Mouse (Mus musculus): ENCODE measurements around the gene Ptpn12. TPM values are rescaled to one million over a fixed set of nuclear protein-coding genes. Genes with fewer than 3 reads are reported as not detected.
"Not testable (repeated sequence)": the region's sequence is repeated elsewhere in the genome, so short reads cannot be mapped to it uniquely, and the experiment has no call there.

The Ptpn12 gene
- polyA plus RNA-seq, 1 experiment from 2014 or later, result 29.1 TPM

DNA sequence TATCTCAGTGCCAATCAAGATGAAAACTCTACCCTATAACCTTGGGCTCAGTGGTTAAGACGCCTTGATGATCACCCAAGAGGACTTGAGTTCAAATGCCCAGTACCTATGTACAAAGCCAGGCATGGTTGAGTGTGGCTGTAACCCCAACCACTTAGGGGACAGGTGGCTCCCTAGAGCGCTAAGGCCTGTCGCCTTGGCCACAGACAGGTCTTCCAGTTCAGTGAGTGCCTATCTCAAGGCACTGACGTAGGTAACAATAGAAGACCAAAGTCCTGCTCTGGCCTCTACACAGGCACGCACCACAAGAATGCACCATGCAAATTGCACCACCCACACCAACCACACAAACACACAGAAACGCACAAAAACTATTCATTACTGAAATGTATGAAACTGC is 108.8 kb downstream of the Ptpn12 start:
- Histone ChIP-seq H3K27ac (no peak overlapping the region), H3K4me1 (replicated peaks) (peaks cover 20% of the 10 kb centered on the region), H3K4me3 (replicated peaks) (no peak overlapping the region), H3K9ac (replicated peaks) (no peak overlapping the region), H3K27me3 (no peaks in the 10 kb centered on the region), H3K9me3 (no peaks in the 10 kb centered on the region), H3K4me2 (replicated peaks) (no peak overlapping the region), H3K36me3 (no peaks in the 10 kb centered on the region)
- no peak for ATAC-seq
- 91% methylated on average over 6 of the region's 6 CpGs for WGBS

DNA sequence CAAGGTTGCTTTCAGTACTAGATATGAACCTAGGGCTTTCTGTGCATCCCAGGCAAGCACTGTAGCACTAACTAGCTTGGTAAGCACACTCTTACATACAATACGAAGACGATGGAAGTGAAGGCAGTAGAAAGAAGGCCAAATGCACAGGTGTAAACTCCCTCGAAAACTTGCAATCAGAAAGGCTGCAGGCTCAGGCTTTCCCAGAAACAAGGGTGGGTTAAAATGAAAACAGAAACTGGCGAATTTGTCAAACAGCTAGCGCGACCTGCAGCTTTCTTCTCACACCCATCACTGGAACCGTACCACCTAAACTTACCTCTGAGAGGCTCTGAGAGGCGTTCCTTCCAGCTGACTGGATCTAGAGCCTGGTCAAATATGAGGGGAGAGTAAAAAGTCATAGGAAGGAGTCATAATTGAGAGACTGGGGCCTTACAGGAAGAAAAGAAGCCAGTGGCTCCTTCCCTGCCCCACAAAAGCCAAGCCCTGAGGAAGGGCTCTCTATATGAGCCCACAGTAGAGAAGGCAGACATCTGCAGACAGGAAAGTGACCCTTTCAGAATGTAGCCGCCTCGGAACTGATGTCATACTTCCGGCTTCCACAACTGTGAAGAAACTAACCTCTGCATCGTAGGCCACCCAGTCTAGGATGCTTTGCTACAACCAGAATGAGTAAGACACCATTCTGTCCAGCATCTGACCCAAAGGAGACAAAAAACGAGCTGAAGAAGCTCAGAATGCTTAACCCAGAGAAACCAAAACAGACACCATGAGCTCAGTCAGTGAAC is 110.6 kb downstream of the Ptpn12 start:
- no peaks in the 10 kb centered on the region for H3K27me3 ChIP-seq
- 88% methylated on average over 13 of the region's 13 CpGs for WGBS
- H3K9me3 ChIP-seq, result no peaks in the 10 kb centered on the region
- no peak overlapping the region for H3K9ac ChIP-seq (replicated peaks)
- H3K27ac ChIP-seq, result no peak overlapping the region; the same call in 1 of the 2 replicates
- peaks cover 23% of the 10 kb centered on the region for H3K4me1 ChIP-seq (replicated peaks)
- H3K36me3 ChIP-seq, result no peaks in the 10 kb centered on the region
- H3K4me3 ChIP-seq (replicated peaks), result no peak overlapping the region
- no peak for ATAC-seq
- no peak overlapping the region for H3K4me2 ChIP-seq (replicated peaks)

DNA sequence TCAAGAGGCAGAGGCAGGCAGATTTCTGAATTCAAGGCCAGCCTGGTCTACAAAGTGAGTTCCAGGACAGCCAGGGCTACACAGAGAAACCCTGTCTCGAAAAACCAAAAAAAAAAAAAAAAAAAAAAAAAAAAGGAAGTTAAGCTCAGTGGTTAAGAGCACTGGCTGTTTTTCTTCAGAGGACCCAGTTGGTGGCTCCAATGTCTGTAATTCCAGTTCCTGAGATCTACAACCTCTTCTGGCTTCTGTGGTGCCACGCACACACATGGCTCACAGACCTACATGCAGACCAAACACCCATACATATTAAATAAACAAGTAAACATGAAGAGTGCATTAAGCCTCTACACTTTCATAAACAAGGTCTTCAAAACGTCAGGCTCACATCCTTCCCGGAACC is 111.9 kb downstream of the Ptpn12 start:
- not testable (repeated sequence) for H3K4me3 ChIP-seq (replicated peaks); H3K9me3 ChIP-seq; H3K27me3 ChIP-seq; H3K4me2 ChIP-seq (replicated peaks); H3K27ac ChIP-seq; H3K9ac ChIP-seq (replicated peaks); ATAC-seq; H3K36me3 ChIP-seq
- WGBS, result 82% methylated on average over 4 of the region's 4 CpGs
- H3K4me1 ChIP-seq (replicated peaks), result peaks cover 17% of the 10 kb centered on the region; the same call in 1 of the 2 replicates

DNA sequence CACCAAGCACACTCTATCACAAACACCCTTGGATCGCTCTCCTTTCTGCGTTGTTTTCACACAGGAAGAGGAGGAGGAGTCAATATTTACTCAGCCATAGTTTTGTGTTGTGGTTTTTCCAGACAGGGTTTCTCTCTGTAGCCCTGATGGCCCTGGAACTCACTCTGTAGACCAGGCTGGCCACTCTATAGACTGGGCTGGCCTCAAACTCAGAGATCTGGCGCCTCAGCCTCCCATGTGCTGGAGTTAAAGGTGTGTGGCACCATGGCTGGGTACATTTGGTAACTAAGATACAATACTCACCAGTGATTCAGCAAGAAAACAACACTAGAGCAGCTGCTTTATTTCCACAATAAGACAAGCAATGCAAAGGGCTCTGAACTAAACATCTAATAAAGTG is 113.2 kb downstream of the Ptpn12 start:
- H3K36me3 ChIP-seq, result no peaks in the 10 kb centered on the region
- no peaks in the 10 kb centered on the region for H3K9me3 ChIP-seq
- no peak overlapping the region for H3K4me2 ChIP-seq (replicated peaks)
- H3K4me1 ChIP-seq (replicated peaks), result peaks cover 20% of the 10 kb centered on the region; the same call in 1 of the 2 replicates
- H3K4me3 ChIP-seq (replicated peaks), result no peak overlapping the region
- H3K27me3 ChIP-seq, result no peaks in the 10 kb centered on the region
- no peak overlapping the region for H3K9ac ChIP-seq (replicated peaks)
- no peak for ATAC-seq
- H3K27ac ChIP-seq, result no peak overlapping the region
- 93% methylated on average over 3 of the region's 3 CpGs for WGBS

DNA sequence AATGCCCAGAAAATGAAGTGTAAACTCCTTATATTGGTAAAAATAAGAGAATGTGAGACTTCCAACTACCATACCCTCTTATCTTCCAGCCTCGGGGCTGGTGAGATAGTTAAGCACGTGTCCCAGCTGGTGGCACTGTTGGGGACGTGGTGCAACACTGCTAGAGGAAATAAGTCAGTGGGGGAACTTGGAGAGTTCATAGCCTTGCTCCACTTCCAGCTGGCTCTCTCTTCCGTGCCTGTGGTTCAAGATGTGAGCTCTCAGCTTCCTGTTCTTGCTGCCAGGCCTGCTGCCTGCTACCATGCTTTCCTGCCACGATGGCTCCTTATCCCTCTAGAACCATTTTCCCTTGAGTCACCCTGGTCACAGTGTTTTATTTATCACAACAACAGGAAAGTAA is 114.5 kb downstream of the Ptpn12 start:
- Histone ChIP-seq H3K36me3 (no peaks in the 10 kb centered on the region), H3K4me3 (replicated peaks) (no peak overlapping the region), H3K27ac (no peak overlapping the region), H3K4me2 (replicated peaks) (no peak overlapping the region), H3K9ac (replicated peaks) (no peak overlapping the region), H3K9me3 (no peaks in the 10 kb centered on the region), H3K4me1 (replicated peaks) (peaks cover 20% of the 10 kb centered on the region; the same call in 1 of the 2 replicates), H3K27me3 (no peaks in the 10 kb centered on the region)
- ATAC-seq, result no peak
- whole genome bisulfite sequencing, result 65% methylated on average over 5 of the region's 5 CpGs

DNA sequence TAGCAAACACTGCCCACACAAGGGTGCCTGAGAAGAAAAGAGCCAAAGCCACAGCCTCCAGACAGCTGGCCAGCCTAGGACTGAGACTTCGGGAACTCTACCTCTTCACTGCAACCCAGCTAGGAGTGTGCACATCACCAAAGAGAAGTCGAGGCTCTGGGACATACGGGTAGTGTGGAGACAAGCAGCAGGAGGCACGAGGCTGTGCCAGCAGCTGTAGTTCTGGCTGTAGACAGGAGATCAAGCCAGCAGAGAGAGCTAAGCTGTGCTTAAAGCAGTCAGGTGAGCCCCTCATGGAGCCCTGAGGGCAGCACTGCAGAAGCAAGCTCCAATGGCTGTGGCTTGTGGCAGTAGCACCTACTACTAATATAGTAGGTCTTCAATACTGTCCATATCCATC is 115.0 kb downstream of the Ptpn12 start:
- Histone ChIP-seq H3K9me3 (no peaks in the 10 kb centered on the region), H3K27me3 (no peaks in the 10 kb centered on the region), H3K36me3 (no peaks in the 10 kb centered on the region), H3K4me3 (replicated peaks) (no peak overlapping the region), H3K27ac (no peak overlapping the region), H3K4me1 (replicated peaks) (peaks cover 20% of the 10 kb centered on the region; the same call in 1 of the 2 replicates), H3K4me2 (replicated peaks) (no peak overlapping the region), H3K9ac (replicated peaks) (no peak overlapping the region)
- no peak for ATAC-seq
- WGBS, result 88% methylated on average over 4 of the region's 4 CpGs

DNA sequence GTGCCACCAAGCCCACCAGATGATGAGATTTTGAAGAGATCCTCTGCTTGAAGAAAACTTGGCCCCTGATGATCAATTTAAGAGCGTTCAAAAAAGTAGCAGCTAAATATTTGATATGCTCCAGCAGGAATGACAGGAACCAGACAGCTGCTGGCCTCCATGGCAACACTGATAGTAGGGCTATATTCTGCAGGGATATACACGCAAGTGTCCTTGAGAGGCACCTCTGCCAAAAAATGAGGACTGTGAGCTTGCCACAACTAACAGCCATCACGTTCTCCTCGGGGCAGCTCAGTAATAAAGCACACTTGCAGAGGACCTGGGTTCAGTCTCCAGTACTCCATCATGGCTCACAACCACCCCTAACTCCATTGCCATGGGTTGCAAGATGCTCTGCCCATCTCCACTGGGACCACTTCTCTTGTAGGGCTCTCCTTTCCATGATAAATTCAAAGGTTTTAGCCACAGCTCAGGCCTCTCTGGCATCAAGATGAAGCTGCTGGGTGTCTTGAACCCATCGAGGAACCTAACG is 115.6 kb downstream of the Ptpn12 start:
- Histone ChIP-seq H3K4me1 (replicated peaks) (0 out of 2 replicates have a peak, but pooled peaks cover 15% of the 10 kb centered on the region), H3K4me2 (replicated peaks) (no peak overlapping the region)
- 97% methylated on average over 6 of the region's 6 CpGs for WGBS

DNA sequence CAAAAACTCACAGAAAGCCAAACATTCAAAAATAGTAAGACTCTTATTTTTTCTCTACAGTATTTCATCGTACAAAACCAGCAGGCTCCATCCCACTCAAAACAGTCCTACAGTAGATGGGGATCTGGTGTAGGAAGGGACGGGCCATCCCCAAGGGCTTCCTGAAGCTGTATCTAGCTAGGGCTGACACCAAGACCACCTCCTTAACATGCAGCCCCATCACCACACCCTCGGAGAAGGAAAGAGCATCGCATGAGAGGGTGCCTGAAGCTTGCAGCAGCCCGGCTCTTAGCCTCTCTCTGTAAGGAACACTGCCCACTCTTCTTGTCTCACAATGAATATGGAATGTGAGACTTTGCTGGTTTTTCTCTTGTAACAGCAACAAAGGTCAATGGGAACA is 117.2 kb downstream of the Ptpn12 start:
- no peak overlapping the region for H3K9ac ChIP-seq (replicated peaks)
- no peak overlapping the region for H3K27ac ChIP-seq
- H3K4me3 ChIP-seq (replicated peaks), result no peak overlapping the region
- H3K27me3 ChIP-seq, result no peaks in the 10 kb centered on the region
- WGBS, result 71% methylated on average over 5 of the region's 5 CpGs
- H3K4me2 ChIP-seq (replicated peaks), result no peak overlapping the region
- H3K4me1 ChIP-seq (replicated peaks), result 0 out of 2 replicates have a peak, but pooled peaks cover 14% of the 10 kb centered on the region
- no peak for ATAC-seq
- H3K9me3 ChIP-seq, result no peaks in the 10 kb centered on the region
- H3K36me3 ChIP-seq, result no peaks in the 10 kb centered on the region

More for the DNA sequence above, 115.6 kb downstream of the Ptpn12 start:
- no peak overlapping the region for H3K27ac ChIP-seq
- ATAC-seq, result no peak
- H3K36me3 ChIP-seq, result no peaks in the 10 kb centered on the region
- no peaks in the 10 kb centered on the region for H3K27me3 ChIP-seq
- no peak overlapping the region for H3K9ac ChIP-seq (replicated peaks)
- H3K9me3 ChIP-seq, result no peaks in the 10 kb centered on the region
- H3K4me3 ChIP-seq (replicated peaks), result no peak overlapping the region

Other genes with a start within 250 kb of the Ptpn12 start
- gene Phtf2, start 173.8 kb downstream of the Ptpn12 start, polyA plus RNA-seq (2015; fragmentation: Nextera tagmentation; extraction: Ambion mirVana), result 23.2 and 23.3 TPM in 2 replicates
- gene Tmem60, start 173.7 kb downstream of the Ptpn12 start, polyA plus RNA-seq (2015; fragmentation: Nextera tagmentation; extraction: Ambion mirVana), result 68.9 and 71.4 TPM in 2 replicates
- 5.7 and 6.4 TPM in 2 replicates for gene Rsbn1l, start 99.5 kb downstream of the Ptpn12 start, polyA plus RNA-seq (2015; fragmentation: Nextera tagmentation; extraction: Ambion mirVana)
- 4.7 and 6.4 TPM in 2 replicates for gene Gsap, start 130.3 kb upstream of the Ptpn12 start, polyA plus RNA-seq (2015; fragmentation: Nextera tagmentation; extraction: Ambion mirVana)